Mouse (Mus musculus) layer of hippocampus, adult 2 months (tissue): ENCODE data around the gene Nmnat3. TPM values are rescaled to one million over a fixed set of nuclear protein-coding genes. Genes with fewer than 3 reads are reported as not detected.

ENCODE experiments used
- DNase-seq, 2 experiments: peaks; one replicate each; pipeline ENCODE4 v3.0.0; 2022; ENCODE audit warnings: low spot score in 2 of 2
- H3K27ac ChIP-seq: fragments of 200-600 bp; 2 replicates; pipeline ENCODE4 v1.8.1; 2022
- H3K4me3 ChIP-seq: fragments of 200-600 bp; 2 replicates; pipeline ENCODE4 v1.8.1; 2022; ENCODE audit warnings: mild to moderate bottlenecking
- CTCF ChIP-seq: fragments of 200-600 bp; conservative IDR thresholded peaks from 2 replicates; pipeline ENCODE4 v1.8.1; 2022; ENCODE audit warnings: antibody characterized with exemption, mild to moderate bottlenecking, moderate library complexity
- total RNA-seq, 2 experiments: library from RNA; stranded (reverse); gene quantifications; 2 replicates each; pipeline ENCODE4 v1.2.3; 2021

Gene Nmnat3
- total RNA-seq, 2 experiments from 2014 or later, result 1.9 to 2.1 TPM

DNA sequence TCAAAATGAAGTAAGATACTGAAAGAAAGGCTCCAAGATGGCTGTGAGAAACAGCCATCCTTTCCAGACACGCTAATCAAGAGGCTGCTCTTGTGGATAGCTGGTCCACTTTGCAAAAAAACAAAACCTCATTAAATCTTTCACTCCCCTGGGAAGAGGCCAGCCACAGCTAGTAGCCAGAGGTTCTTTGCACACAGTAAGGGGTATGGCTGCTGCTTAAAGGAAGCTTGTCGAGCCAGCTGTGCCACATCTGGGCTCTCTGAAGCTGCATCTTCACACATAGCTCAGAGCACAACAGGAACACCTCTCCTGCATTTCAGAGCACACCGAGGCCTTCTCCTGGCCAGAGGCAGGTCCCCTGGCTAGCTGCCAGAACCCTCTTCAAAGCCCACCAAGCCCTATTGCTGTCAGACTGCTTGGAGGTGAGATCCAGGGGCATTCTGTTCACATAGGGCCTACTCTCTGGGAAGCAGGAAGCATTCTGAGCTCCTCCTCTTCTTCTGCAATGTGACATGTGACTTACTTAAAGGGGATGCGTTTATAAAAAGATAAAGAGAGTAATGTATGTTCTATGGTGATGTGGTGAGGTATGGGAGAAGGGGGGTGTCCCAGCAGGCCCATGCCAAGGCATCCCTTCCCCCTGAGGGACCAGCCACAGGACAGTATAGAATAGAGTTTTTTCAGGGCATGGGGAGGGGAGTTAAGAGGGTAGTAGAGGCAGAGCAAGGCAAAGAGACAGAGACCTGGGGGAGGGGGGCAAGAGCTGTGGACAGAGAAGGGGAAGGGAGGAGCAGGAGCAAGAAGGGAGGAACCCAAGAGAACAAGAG, 63.3 kb downstream of the Nmnat3 start:
- no peak overlapping the region for H3K4me3 ChIP-seq
- no peak for TF ChIP-seq CTCF
- DNase-seq, result no peak
- H3K27ac ChIP-seq, result no peak overlapping the region

DNA sequence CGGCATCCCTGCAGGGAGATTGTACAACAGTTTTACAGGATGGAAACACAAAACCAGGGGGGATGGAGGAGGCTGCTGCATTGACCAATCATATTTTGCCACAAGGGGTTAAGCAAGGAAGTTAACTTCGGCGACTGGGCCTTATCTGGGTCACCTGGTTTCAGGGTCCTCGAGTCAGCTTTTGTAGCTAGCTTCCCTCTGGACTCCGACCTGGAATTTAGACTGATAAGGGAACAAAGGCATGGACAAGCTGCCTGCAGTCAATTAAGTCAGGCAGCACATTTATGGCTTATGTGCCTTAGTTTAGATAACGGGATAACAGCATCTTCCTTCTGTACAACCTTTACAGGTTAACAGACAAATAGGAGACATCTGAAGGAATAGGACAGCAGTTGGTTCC, 65.1 kb downstream of the Nmnat3 start:
- no peak for DNase-seq
- Histone ChIP-seq H3K27ac (no peak overlapping the region), H3K4me3 (no peak overlapping the region)
- no peak for TF ChIP-seq CTCF

DNA sequence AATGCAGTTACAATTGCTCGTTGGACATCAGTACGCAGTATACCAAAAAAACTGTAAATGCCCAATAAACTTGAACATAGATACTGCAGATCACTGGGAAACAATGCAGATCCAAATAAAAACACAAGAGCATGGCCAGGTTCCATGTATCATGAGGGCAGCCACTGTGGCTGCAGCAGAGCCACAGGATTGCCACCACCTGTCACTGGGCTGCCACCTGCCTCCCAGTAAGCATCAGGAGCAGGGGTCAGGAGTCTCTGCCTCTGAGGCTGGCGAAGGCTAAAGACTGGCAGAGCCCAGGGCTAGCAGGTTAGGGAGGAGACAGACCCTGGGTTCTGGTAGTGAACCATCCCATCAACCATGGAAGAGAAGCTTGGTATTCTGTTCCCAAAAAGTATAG, 67.7 kb downstream of the Nmnat3 start:
- TF ChIP-seq CTCF, result no peak
- DNase-seq, result no peak
- no peak overlapping the region for H3K4me3 ChIP-seq
- no peak overlapping the region for H3K27ac ChIP-seq

DNA sequence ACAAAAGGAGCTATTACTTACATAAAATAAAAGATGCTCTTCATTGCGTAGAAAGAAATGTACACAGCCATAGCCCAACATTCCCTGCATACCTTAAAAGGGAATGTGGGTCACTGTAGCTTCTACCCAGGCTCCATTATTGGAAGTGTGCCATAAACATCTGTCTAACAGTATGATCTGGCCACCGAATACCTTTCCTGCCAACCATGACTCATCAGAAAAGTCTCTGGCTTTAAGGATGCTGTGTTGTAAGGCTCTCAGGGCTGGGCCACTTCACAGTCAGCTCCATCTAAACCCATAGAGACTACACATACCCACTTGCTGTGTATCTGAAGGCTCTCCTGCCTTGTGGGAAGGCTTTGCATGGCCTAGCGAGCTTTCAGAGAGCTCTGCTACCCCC, 73.8 kb downstream of the Nmnat3 start:
- DNase-seq, result no peak
- H3K4me3 ChIP-seq, result no peak overlapping the region
- H3K27ac ChIP-seq, result no peak overlapping the region
- no peak for TF ChIP-seq CTCF

DNA sequence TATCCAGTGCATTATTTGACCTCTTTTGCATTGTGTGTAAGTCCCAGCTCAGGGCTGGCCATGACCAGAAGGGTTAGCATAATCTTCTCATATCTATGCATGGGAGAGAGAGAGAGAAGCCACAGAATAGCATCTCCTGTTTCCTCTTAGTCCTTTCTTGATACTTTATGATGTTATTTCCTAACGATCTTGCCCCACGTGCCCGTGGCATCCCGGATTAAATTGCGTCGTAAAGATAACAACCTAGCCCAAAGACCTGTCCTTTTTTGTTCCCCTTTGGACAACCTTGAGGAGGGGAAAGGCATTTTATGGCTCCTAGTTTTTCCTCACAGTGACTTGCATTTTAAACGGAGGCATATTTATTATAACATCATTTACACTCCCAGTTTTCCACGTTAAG, 78.8 kb downstream of the Nmnat3 start:
- no peak overlapping the region for H3K4me3 ChIP-seq
- no peak for TF ChIP-seq CTCF
- H3K27ac ChIP-seq, result no peak overlapping the region
- no peak for DNase-seq

DNA sequence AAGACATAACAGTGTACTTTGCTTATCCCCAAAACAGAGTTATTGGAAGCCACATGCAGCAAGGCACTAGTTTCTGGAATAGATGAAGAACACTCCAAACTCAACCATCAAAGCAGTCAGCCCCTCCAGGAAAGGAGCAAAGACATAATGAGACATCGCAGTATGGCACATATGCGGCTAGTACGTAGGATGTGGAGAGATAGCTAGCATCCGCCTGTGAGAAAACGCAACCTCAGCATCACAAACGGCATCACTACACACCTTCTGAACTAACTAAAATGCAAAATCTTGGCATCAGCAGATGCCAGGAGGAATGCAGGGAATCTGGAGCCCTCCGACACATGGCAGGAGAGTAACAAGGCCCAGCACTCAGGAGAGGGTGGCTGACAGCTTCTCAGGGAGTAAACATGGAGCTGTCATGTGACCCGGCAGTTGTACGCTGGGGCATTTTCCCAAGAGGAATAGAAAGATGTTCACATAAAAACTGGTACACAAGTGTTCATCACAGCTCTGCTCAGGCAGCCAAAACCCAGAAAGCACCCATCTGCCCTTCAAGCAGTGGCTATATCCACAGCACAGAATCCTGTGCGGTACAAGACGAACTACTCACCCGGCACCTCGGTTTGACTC, 80.2 kb downstream of the Nmnat3 start:
- DNase-seq, result peak; percentile 35 to 51
- 0 out of 2 replicates have a peak overlapping the region, but pooled peaks have one; percentile 28 for H3K27ac ChIP-seq

DNA sequence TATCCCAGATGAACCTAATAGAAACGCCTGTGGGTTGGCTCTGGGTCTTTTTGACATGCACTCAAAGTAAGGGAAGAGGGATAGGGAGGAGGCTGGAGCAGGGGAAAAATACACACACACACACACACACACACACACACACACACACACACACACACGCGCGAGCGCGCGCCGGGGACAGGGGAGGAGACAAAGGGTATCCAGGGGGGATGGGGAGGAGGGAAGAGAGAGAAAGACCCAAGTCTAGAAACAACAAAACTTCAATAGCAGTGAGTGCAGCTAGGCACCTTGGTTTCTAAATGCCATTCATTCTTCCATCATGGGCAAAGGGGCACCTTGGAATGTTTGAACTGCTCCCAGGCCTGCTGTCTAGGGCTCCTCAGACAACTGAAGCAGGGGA, 82.5 kb downstream of the Nmnat3 start:
- Histone ChIP-seq H3K27ac (no peak overlapping the region), H3K4me3 (no peak overlapping the region)
- DNase-seq, result no peak
- no peak for TF ChIP-seq CTCF

More for the DNA sequence above, 80.2 kb downstream of the Nmnat3 start:
- H3K4me3 ChIP-seq, result peak overlapping the region; percentile 26; the same call in 1 of the 2 replicates
- TF ChIP-seq CTCF, result no peak

DNA sequence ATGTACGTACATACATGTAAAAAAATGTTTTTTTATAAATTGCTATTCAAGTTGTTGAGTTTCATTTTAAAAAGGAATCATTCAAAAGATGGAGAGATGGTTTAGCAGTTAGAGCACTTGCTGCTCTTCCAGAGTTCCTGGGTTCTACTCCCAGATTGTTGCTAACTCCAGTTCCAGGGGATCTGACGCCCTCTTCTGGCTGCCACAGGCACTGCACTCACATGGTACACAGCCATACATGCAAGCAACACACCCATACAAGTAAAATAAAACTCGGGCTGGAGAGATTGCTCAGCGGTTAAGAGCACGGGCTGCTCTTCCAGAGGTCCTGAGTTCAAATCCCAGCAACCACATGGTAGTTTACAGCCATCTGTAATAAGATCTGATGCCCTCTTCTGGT, 86.1 kb downstream of the Nmnat3 start:
- no peak overlapping the region for H3K27ac ChIP-seq
- peak; percentile 52 for TF ChIP-seq CTCF
- H3K4me3 ChIP-seq, result no peak overlapping the region
- no peak for DNase-seq

DNA sequence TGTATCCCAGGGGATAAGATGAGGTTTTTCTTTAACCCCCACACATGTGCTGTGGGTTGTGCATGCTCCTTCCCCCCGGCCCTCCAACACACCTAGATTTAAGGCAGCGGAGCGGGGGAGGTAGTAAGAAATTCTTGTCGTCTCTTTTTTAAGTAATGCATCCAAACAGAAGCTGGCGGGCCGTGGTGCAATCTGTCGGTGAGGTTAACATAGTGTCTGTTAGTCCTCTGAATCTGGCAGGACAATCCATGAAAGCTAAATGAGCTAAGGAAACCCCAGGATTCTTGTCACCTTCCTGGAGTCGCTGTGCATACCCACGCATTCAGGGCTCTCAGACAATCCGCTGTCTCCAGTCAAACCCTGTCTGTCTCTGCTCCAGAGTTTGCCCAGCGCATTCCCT, 87.7 kb downstream of the Nmnat3 start:
- no peak overlapping the region for H3K4me3 ChIP-seq
- DNase-seq, result no peak
- TF ChIP-seq CTCF, result no peak
- H3K27ac ChIP-seq, result no peak overlapping the region

DNA sequence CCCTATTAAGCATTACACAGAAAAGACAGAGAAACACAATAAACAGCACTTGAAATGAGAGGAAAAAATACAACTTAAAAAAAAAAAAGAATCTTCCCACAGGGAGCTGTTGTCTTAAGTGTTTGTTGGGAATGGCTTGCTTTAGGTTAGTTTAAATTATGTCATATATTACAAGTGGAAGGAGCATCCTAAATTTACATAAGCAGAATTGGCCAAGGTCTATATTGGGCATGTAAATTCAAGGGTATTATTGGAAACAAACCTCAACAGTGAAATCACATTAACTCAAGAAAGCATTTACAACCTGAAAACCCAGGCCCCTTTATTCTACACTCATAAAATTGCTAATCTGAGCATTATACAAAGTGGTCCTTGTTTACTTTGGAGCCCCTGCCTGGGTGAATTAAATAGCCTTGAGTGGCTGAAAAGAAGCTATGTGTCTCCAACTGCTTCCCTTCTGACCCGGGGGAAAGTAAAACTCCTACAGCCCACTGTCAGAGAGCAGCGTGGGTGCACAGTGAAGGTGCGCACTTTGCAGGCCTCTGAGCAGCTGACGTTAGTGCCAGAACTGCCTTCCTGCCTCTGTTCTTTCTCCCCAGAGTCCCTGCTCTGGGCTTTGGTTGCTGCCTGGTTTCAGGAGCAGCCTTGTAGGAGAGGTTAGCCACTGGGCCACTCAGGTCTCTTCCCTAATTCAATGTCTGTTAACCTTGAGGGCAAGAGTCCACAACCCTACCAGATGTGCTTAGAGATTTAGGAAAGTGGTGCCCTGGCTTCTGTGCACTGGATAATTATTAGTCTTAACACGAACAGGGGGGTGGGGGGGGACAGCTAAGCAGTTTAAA, 88.3 kb downstream of the Nmnat3 start:
- TF ChIP-seq CTCF, result no peak
- no peak for DNase-seq
- Histone ChIP-seq H3K4me3 (no peak overlapping the region), H3K27ac (no peak overlapping the region)

DNA sequence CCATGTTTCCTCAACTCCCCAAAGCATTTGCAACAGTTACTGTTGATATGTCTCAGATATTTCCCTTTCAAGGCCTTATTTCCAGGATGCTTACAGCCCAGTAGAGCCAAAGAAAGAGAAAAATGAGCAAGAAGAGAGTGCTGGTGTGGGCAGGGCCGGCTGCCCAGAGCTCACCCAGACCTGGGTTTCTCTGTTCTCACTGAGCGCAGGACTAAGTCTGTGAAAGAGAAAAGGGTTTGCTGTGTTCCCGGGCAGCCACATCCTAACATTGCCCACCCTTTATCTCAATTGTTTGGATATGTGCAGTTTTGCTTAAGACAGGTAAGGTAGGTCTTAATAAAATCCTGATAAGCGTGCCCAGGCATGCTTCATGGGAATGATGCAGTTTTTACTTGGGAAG, 92.5 kb downstream of the Nmnat3 start:
- TF ChIP-seq CTCF, result no peak
- no peak overlapping the region for H3K4me3 ChIP-seq
- no peak for DNase-seq
- no peak overlapping the region for H3K27ac ChIP-seq

DNA sequence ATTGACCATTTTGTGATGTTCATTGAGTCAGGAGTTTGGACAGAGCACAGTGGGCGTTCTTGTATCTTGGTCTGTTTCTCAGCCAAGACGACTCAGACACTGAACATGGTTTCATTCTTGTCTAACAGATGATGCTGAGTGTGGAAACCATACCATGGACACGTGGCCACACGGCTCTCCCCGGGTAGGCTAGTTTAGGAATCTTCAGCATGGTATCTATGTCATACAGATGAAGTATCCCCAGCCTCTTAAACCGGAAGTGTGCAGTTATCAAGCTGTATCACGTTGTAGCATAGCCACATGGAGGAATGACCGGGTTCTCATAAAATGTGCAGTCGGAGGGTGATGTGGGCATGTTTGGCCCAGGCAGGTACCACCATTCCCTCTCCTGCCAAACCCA, 93.4 kb downstream of the Nmnat3 start:
- Histone ChIP-seq H3K4me3 (no peak overlapping the region), H3K27ac (no peak overlapping the region)
- no peak for DNase-seq
- no peak for TF ChIP-seq CTCF
